Mouse (Mus musculus) adrenal gland, postnatal 4 days (tissue): Measurements from ENCODE around the gene Pes1. TPM values are rescaled to one million over a fixed set of nuclear protein-coding genes. Genes with fewer than 3 reads are reported as not detected.
"Not testable (repeated sequence)": the region's sequence is repeated elsewhere in the genome, so short reads cannot be mapped to it uniquely, and the experiment has no call there.

ENCODE experiments used
- DNase-seq, 2 experiments: peaks; one replicate each; pipeline ENCODE4 v3.0.0; 2021 to 2022; ENCODE audit warnings: low spot score in 2 of 2, mixed read lengths in 2 of 2
- long read RNA-seq, 2 experiments: library from polyadenylated mRNA; stranded (forward); transcript quantifications; one replicate each; pipeline ENCODE4 v2.0.0; 2021
- total RNA-seq, 2 experiments: library from RNA; stranded (reverse); gene quantifications; 2 replicates each; pipeline ENCODE4 v1.2.3; 2021

Gene Pes1
- total RNA-seq: 10 to 100 TPM; 79.7 to 80.7 TPM
- long read RNA-seq, experiment 1, transcript Pes1-201 (15 exons, 2,911 nt): major isoform, 27 of 35 reads
- long read RNA-seq, experiment 1, partial matches to known transcripts: 6 of 35 reads
- long read RNA-seq, experiment 1, other reads (novel, unspliced or antisense): 2 of 35 reads
- long read RNA-seq, experiment 2, transcript Pes1-201 (15 exons, 2,911 nt): major isoform, 69 of 82 reads
- long read RNA-seq, experiment 2, partial matches to known transcripts: 9 of 82 reads
- long read RNA-seq, experiment 2, other reads (novel, unspliced or antisense): 4 of 82 reads

GRCm38 (mm10) chr11:3963610-3964415 lies at the start of gene Pes1:
Gene Pes1 (plus strand): TSS chr11:3963975.
- peak; percentile 34 to 59 for DNase-seq

DNA sequence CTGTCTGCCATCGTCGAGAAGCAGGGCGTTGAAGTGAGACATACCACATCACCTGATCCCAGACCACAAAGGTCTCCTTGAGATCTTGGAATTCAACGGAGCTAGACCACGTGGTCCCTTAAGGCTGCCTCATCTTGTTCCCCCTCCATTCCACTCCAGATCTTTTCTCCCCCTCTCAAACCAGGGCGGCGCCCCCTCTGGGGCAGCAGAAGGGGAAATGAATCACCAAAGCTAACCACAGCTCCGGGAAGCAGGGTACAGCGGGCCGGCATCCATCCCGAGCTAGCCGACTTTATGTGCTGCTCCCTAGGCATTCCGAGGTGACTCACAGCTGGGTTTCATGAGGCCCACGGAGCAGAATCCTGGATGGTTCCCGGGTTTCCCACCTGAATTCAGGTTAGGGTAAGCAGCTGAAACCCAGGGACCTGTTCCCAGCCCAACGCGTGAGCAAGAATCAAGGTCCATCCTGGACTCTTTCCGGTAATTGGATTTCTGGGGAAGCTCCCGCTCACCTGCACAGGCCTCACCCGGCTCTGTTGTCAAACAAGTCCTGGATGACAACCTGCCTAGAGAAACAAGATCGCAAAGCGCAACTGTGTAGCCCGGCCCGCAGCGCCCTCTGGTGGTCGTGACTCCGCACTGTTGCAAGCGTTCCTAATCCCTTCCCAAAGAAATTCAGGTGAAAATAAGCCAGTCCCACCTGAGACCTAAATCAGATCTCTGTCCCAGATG lies 49.5 kb upstream of the Pes1 start, which contains the start of gene Slc35e4:
Gene Slc35e4 (minus strand): TSS at position 556 of the 732 bp plus-strand sequence.
- DNase-seq: peak; percentile 61 to 66

GRCm38 (mm10) chr11:3918738-3919137 lies 45.0 kb upstream of the Pes1 start:
- DNase-seq: no peak

- DNase-seq: no peak
Measured at GRCm38 (mm10) chr11:3920476-3920875, 43.3 kb upstream of the Pes1 start.

DNA sequence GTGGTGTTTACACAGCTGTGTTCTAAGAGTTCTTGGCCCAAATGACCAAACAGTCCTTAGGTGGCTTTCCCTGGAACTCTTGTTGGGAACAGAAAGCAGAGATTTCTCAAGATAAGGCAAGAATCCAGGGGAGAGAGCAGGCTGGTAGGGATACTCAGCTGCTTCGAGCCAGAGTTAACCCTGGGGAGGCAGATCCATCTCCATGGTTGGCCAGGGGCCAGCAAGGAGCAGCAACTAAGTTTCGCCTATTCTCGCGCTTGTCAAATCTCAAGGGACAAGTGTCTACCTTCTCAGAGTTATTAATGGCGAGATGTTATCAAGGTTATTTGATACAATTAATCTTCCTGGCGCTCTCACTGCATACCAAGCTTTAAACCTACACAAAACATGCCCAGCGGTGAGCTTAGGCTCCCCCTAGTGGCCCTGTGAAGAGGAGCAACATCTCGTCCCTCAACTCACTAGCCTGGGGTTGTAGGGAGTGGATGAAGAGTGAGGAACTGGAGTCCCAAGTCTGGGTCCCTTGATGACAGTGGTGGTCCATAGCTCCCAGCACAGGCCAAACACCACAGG lies 42.4 kb upstream of the Pes1 start:
- DNase-seq: no peak

DNA sequence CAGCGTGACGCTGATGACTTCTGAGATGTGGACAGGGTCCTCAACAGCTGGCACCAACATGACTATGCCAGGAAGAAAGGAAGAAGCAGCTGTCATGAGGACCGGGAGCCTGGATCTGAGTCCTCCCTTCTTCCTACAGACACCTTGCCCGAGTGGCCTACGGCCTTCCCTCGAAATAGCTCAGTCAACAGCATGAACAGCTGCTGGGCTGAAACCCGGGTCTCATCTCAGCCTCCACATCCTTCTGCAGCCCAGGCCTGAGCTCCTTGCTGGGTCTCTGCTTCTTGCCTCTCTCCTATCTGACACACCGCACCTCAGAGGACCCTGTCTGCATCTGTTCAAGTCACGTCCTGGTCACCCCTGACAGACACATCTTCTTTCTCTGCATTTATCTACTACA lies 41.7 kb upstream of the Pes1 start:
- DNase-seq: no peak

GRCm38 (mm10) chr11:3922731-3923130 lies 41.0 kb upstream of the Pes1 start:
- no peak for DNase-seq

GRCm38 (mm10) chr11:3925916-3926315 lies 37.9 kb upstream of the Pes1 start:
- no peak for DNase-seq

DNA sequence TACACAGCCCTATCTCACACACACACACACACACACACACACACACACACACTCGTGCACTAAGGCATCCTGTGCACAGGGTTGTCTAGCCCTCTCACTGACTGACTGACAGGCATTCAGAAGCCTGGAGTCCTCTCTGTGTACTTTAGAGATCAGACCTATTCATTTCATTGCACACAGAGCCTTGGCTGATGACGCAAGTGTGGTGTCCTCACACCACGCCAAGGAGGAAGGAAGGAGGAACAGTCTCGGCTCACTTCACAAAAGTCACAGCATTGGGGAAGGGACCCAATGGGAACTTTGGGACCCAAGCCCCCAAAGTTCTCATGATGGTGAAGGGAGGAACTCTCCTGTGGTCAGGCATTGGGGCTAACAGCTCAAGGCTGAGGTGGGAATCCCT lies 33.8 kb upstream of the Pes1 start:
- DNase-seq: no peak

DNA sequence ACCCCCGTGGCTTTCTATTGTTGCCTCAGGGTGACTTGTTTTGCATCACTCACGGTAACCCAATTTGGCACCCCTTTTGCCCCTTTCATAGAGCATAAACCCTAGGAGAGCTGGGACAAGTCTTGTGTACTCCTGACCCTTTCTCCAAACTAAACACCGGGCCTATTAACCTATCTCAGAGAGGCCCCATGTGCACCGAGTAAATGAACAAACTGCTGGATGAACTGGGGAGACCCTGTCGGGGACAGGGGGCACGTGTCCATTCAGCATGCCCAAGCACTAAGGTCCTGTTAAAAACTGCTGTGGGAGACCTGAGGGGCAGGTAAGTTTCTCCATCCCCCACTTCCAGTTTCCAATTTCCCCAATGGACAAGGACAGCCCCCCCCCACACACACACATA lies 32.8 kb upstream of the Pes1 start:
- DNase-seq: no peak

- peak; percentile 53 to 75 for DNase-seq
Measured at GRCm38 (mm10) chr11:3931511-3932211, 32.1 kb upstream of the Pes1 start, which contains the start of gene Tcn2. Gene Tcn2 (minus strand): TSS chr11:3932159.

DNA sequence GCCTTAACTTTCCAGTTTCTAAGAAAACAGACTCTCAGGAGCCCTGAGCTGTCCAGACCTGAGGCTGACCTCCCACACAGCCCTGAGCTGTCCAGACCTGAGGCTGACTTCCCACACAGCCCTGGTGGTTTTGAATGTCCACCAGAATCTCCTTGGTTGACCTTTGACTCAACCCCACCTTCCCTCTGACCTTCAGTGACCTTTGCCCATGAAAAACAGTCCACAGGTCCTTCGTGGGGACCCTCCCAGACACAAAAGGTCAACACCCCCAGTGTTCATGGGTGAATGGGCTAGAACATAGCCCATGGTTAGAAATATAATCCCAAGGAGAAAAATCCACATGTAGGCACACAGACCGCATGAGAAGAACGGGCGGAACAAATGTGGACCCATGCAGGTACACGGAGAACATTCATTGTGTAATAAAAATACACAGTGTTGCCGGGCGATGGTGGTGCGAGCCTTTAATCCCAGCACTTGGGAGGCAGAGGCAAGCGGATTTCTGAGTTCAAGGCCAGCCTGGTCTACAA lies 30.0 kb upstream of the Pes1 start:
- no peak for DNase-seq

DNA sequence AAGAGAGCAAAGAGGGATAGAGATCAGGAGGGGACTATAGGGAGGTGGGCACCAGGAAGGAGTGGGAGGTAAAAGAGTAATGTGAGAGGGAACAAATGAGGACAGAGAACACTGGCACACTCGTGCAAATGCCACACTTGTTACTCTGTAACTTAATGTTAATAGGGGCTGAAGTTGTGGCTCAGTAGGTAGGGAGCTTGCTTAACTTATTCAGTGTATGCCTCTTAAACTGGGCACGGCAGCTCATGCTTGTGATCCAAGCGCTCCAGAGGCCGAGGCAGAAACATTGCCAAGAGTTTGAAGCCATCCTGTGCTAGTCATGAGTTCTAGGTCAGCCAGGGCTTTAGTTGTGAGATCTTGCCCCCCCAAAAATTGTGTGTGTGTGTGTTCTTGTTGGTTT lies 28.6 kb upstream of the Pes1 start:
- DNase-seq: no peak

DNA sequence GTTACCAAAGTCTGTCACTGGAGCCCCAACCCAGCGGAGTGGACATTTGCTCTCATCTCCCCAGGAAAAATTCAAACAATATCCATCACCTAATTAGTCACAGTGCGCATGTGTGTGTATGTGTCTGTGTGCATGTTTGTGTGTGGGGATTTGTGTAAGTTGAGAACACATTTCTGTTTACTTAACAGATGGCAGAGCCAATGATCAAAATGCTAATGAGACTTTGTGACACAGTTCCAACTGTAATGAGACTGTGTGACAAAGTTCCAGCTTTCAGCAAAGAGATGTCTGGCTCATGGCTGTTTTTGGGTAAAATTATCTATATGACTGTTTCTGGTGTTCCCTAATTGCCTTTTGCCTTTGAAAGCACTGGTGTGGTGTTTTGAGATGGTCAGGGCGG lies 27.5 kb upstream of the Pes1 start:
- no peak for DNase-seq

DNA sequence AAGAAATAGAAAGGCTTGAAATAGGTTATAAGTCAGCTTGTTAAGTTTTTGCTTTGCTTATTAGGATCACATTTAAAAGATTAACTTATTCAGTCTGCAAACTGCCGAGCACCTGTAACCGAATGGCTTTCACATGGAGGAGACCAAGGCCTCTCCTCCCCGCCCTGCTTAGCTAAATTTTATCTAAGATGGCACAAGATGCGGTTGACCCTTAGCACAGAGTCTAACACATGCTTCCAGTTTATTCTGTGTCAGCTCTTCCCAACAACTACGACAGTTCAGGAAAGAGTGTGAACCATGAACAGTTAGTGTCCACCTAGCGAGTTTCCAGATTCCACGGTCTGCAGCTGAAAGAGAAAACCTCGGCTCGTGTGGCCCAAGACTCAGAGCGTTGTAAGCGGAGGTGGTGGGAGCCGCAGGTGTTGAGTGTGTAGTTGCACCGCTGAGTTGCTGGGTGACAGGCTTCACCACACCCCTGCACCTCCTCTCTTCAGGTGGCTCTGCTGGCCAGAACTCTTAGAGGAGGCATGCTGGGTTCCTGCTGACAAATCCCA lies 26.4 kb upstream of the Pes1 start:
- DNase-seq: no peak

DNA sequence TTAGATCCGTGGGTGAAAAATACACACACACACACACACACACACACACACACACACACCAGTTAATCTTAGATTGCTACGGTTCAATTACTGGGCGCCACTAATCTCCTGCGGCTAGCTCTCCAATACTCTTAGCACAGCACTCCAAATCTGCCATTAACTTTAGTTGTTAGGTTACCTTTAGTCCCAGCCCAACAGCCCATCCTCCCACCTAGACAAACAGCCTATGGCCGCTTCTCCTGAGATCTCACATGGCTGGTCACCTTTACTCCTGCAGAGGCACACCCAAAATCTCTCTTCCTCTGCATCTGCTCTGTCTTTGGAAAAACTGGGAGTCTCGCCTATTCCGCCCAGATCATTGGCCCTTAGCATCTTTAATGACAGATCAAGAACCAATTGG lies 22.4 kb upstream of the Pes1 start:
- DNase-seq: no peak

DNA sequence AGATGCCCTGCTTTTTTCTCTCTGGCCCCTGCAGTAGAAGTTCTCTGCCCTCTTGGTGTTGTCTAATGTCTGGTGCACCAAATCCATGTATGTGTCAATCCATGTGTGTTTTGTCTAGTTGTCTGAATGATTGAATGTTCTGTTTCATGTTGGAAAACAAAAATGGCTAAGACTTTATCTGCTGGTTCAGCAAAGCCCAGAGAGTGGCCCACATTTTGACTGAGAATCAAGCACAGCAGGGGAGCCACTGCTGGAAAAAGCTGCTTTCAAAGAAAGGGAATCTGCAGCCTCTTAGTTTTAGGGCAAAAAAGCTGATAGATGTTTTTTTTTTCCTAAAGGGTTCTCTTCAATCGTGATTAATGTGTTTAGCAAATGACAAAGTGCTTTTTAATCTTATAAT lies 17.4 kb upstream of the Pes1 start:
- DNase-seq: no peak

- DNase-seq: not testable (repeated sequence)
Measured at GRCm38 (mm10) chr11:3954876-3955275, 8.9 kb upstream of the Pes1 start.

DNA sequence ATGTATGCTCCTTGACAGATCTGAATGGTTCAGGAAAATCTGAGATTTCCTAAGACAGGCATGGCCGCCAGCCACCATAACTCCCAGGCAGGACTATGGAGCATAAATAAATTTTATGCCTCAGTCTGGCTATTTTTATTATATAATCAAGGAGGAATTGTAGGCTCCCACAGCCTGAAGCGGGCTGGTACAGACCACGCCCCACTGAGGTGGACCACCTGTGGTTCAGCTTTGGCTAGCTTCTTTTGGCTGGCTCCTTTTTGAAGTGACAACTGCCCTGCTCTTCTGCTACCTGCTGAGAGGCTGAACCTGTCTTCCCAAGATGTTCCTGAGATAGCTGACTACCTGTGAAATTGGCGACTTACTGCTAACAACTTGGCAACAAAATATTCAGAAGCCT lies 8.4 kb upstream of the Pes1 start:
- DNase-seq: not testable (repeated sequence)

DNA sequence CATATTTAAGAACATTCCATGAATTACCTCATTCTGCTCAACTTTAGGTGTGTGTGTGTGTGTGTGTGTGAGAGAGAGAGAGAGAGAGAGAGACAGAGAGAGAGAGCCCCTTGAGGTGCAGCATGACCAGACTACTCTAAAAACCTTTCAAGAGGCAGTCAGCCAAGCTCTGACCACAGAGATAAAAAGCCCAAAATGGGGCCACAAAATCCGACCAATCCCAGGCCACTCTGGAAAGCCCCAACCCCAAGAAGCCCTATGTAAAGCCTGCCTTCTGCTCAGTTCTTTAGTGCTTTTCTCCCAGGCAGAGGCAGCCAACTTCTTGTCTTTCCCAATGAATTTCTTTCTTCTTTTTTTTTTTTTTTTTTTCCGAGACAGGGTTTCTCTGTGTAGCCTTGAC lies 2.9 kb upstream of the Pes1 start:
- DNase-seq: no peak
